Mouse (Mus musculus) cerebellum, adult 2 months (tissue): ENCODE measurements around the gene Cap2.

Source experiments
- CTCF ChIP-seq: fragments of 200-500 bp; IDR thresholded peaks from 2 replicates; pipeline ENCODE4 v1.5.1; 2011; ENCODE audit warnings: low read depth, mild to moderate bottlenecking, control low read depth, low read length, moderate library complexity, borderline replicate concordance; ENCODE audit not compliant: insufficient read depth
- POLR2A ChIP-seq: fragments of 200-500 bp; IDR thresholded peaks from 2 replicates; pipeline ENCODE4 v1.6.1; 2011; ENCODE audit warnings: low read length, control low read depth, borderline replicate concordance; ENCODE audit not compliant: insufficient read depth

- TF ChIP-seq POLR2A, result no peak
- TF ChIP-seq CTCF, result no peak
Observed at GRCm38 (mm10) chr13:46619633-46620032, 118.0 kb downstream of the Cap2 start.
